Mouse (Mus musculus) heart, embryonic 11.5 days (tissue): Measurements from ENCODE around the gene Rnf130. TPM values are rescaled to one million over a fixed set of nuclear protein-coding genes. Genes with fewer than 3 reads are reported as not detected.

Experiments
- ATAC-seq: fragments of 200-750 bp; cut with Nextera tagmentation; replicated peaks from 2 replicates; pipeline ENCODE4 v1.8.0; 2017; ENCODE audit warnings: moderate library complexity; ENCODE audit not compliant: insufficient number of reproducible peaks, low FRiP score, low TSS enrichment
- H3K27ac ChIP-seq: fragments of 300-500 bp; sonication (generic); 2 replicates; pipeline ENCODE4 v1.5.1; 2014; ENCODE audit warnings: mild to moderate bottlenecking, low read depth, low read length
- H3K27me3 ChIP-seq: fragments of 300-500 bp; sonication (generic); 2 replicates; pipeline ENCODE4 v1.6.1; 2014; ENCODE audit warnings: mild to moderate bottlenecking, low read length, mixed read lengths; ENCODE audit not compliant: control insufficient read depth, insufficient read depth
- H3K36me3 ChIP-seq: fragments of 300-500 bp; sonication (generic); 2 replicates; pipeline ENCODE4 v1.6.1; 2014; ENCODE audit warnings: mild to moderate bottlenecking, low read length, moderate library complexity, mixed read lengths; ENCODE audit not compliant: control insufficient read depth, insufficient read depth
- H3K4me1 ChIP-seq: fragments of 300-500 bp; sonication (generic); 2 replicates; pipeline ENCODE4 v1.6.1; 2014; ENCODE audit warnings: low read length; ENCODE audit not compliant: control insufficient read depth, insufficient read depth
- H3K4me2 ChIP-seq: fragments of 300-500 bp; sonication (generic); 2 replicates; pipeline ENCODE4 v1.6.1; 2014; ENCODE audit warnings: mild to moderate bottlenecking, moderate library complexity
- H3K4me3 ChIP-seq: fragments of 300-500 bp; sonication (generic); 2 replicates; pipeline ENCODE4 v1.5.1; 2014; ENCODE audit warnings: low read depth, low read length
- H3K9ac ChIP-seq: fragments of 300-500 bp; sonication (generic); 2 replicates; pipeline ENCODE4 v1.6.1; 2014; ENCODE audit warnings: mild to moderate bottlenecking, low read depth, low read length, moderate library complexity
- H3K9me3 ChIP-seq: fragments of 300-500 bp; sonication (generic); replicated peaks from 2 replicates; pipeline ENCODE4 v1.6.1; 2016; ENCODE audit warnings: low read length; ENCODE audit not compliant: control insufficient read depth
- WGBS: fragments of 180-500 bp; shearing (Covaris S2); extraction: QIAGEN DNeasy Blood & Tissue Kit; methylation state at CpG from one replicate; pipeline ENCODE4 v1.1.7; 2014; ENCODE audit not compliant: insufficient replicate concordance; 5-methylcytosine and 5-hydroxymethylcytosine counted together
- polyA plus RNA-seq: library from polyadenylated mRNA; unstranded; fragments of >200 nt; fragmentation: Nextera tagmentation; extraction: Ambion mirVana; gene quantifications from 2 replicates; pipeline ENCODE4 v1.2.1, GENCODE M21; 2014

Gene Rnf130
- polyA plus RNA-seq, 1 experiment from 2014 or later = 30.3 TPM

- no peak overlapping the region for H3K9ac ChIP-seq
- H3K4me1 ChIP-seq = peaks cover 10% of the 10 kb centered on the region
- no peak for ATAC-seq
- no peaks in the 10 kb centered on the region for H3K9me3 ChIP-seq
- H3K27me3 ChIP-seq = no peaks in the 10 kb centered on the region
- no peak overlapping the region for H3K4me2 ChIP-seq
- H3K4me3 ChIP-seq = no peak overlapping the region
- WGBS = 31% methylated on average over 6 of the region's 6 CpGs
- no peaks in the 10 kb centered on the region for H3K36me3 ChIP-seq
- H3K27ac ChIP-seq = no peak overlapping the region
Measured at GRCm38 (mm10) chr11:50048115-50048514, 23.0 kb downstream of the Rnf130 start.

GRCm38 (mm10) chr11:50050392-50050791 is 25.2 kb downstream of the Rnf130 start:
- no peak overlapping the region for H3K9ac ChIP-seq
- WGBS = 75% methylated on average over 6 of the region's 6 CpGs
- no peaks in the 10 kb centered on the region for H3K9me3 ChIP-seq
- no peak overlapping the region for H3K4me3 ChIP-seq
- H3K4me2 ChIP-seq = no peak overlapping the region
- no peaks in the 10 kb centered on the region for H3K27me3 ChIP-seq
- peaks cover 10% of the 10 kb centered on the region for H3K4me1 ChIP-seq
- no peak for ATAC-seq
- H3K27ac ChIP-seq = no peak overlapping the region
- H3K36me3 ChIP-seq = no peaks in the 10 kb centered on the region

DNA sequence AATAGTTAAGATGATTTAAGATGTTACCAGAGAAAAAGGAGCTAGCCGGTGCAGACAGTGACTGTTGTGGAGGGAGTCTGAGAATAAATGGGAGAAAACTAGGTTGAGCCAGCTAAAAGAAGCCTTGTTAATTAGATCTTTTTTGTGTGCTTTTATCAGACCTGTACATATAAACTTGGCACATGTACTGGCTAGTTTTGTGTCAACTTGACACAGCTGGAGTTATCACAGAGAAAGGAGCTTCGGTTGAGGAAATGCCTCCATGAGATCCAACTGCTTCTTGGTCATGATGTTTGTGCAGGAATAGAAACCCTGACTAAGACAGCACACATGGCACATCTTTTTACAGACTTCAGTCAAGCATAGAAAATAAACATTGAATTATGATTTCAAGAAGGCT is 32.6 kb downstream of the Rnf130 start:
- no peak overlapping the region for H3K4me2 ChIP-seq
- 68% methylated on average over 2 of the region's 2 CpGs for WGBS
- no peak for ATAC-seq
- H3K9ac ChIP-seq = no peak overlapping the region
- 0 out of 2 replicates have a peak, but pooled peaks cover 3% of the 10 kb centered on the region for H3K4me1 ChIP-seq
- H3K4me3 ChIP-seq = no peak overlapping the region
- H3K9me3 ChIP-seq = no peaks in the 10 kb centered on the region
- no peak overlapping the region for H3K27ac ChIP-seq
- H3K27me3 ChIP-seq = no peaks in the 10 kb centered on the region
- no peaks in the 10 kb centered on the region for H3K36me3 ChIP-seq

DNA sequence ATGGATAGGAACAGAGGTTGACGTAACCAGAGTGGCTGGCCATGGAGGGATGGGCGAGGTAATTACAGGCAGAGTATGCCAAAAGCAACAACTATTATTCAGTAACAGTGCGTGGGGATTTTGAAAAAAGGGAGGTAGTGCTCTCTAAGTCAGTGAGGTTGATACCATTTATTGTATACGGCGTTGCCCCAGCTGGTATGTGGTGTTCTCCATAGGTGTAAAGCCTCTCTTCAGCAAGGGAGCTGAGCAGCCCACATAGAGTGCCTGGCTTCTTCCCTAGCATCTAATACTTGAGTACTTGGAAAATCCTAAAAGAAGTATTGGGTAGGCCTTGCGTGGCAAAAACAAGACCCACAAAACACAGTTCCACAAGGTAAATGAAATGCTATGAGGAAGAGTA is 33.1 kb downstream of the Rnf130 start:
- ATAC-seq = no peak
- Histone ChIP-seq H3K27ac (no peak overlapping the region), H3K9ac (no peak overlapping the region), H3K4me2 (no peak overlapping the region), H3K27me3 (no peaks in the 10 kb centered on the region), H3K4me3 (no peak overlapping the region), H3K9me3 (no peaks in the 10 kb centered on the region), H3K36me3 (no peaks in the 10 kb centered on the region), H3K4me1 (0 out of 2 replicates have a peak, but pooled peaks cover 3% of the 10 kb centered on the region)
- 92% methylated on average over 6 of the region's 6 CpGs for WGBS

DNA sequence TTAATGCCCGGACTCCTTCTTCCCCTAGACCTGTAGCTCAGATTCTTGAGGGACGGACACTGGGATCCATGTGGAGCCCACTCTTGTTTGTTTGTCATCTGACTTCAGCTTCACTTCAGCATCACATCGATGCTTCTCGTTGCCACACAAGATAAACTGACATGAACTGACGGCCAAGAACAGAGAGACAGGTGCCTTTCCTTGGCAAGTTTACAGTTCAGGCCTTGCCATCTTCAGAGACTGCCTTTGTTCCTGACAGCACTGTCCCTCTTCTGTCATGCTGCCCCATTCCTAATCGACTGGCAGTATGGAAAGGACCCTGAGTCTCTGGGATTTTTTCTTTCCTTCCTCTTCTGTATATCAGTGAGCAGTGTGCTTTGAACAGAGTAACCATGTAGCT is 33.9 kb downstream of the Rnf130 start:
- Histone ChIP-seq H3K27me3 (no peaks in the 10 kb centered on the region), H3K36me3 (no peaks in the 10 kb centered on the region), H3K4me2 (no peak overlapping the region), H3K27ac (no peak overlapping the region), H3K9ac (no peak overlapping the region), H3K4me3 (no peak overlapping the region), H3K4me1 (0 out of 2 replicates have a peak, but pooled peaks cover 3% of the 10 kb centered on the region), H3K9me3 (no peaks in the 10 kb centered on the region)
- 84% methylated on average over 6 of the region's 6 CpGs for WGBS
- no peak for ATAC-seq

DNA sequence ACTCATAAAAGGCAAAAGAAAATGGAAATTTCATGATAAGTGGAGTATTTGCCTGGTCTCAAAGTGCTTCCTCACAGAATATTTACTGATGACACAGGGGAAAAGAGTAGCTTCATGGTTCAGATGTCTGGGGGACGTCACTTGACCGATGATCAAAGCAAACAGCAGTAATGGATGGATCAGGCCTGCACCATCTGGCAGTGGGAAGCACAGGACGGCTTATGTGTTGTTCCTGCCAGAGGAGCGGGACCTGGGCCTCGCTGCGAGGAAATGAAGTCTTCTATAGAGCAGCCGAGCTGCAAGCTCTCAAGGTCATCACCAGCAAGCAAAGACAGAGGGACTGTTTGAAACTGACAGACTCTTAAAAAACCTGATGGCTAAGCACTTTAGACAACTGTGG is 37.0 kb downstream of the Rnf130 start:
- Histone ChIP-seq H3K4me3 (no peak overlapping the region), H3K9ac (no peak overlapping the region), H3K4me1 (0 out of 2 replicates have a peak, but pooled peaks cover 3% of the 10 kb centered on the region), H3K36me3 (no peaks in the 10 kb centered on the region), H3K27ac (no peak overlapping the region), H3K4me2 (no peak overlapping the region), H3K27me3 (no peaks in the 10 kb centered on the region), H3K9me3 (no peaks in the 10 kb centered on the region)
- 35% methylated on average over 7 of the region's 7 CpGs for WGBS
- ATAC-seq = no peak

DNA sequence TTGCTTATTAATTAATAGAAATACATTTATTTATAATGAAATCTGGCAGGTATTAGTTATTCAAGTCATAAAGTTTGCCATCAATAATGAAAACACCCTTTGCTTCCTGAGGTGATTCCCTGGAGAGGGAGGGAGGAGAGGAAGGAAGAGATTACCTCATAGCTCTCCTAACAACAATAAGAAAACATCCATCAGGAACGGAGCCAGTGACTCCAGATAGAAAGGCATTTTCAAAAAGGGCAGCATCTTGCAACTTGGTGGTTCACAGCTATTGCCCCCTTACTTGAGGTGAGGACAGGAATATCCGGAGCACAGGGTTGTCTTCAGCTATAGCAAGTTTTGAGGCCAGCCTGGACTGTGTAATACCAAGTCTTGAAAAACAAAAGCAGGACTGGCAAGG is 40.9 kb downstream of the Rnf130 start:
- 0 out of 2 replicates have a peak, but pooled peaks cover 3% of the 10 kb centered on the region for H3K4me1 ChIP-seq
- no peak overlapping the region for H3K4me3 ChIP-seq
- no peaks in the 10 kb centered on the region for H3K36me3 ChIP-seq
- H3K4me2 ChIP-seq = no peak overlapping the region
- H3K27me3 ChIP-seq = no peaks in the 10 kb centered on the region
- no peak overlapping the region for H3K9ac ChIP-seq
- no peak overlapping the region for H3K27ac ChIP-seq
- WGBS = 49% methylated on average over 2 of the region's 2 CpGs
- no peak for ATAC-seq
- H3K9me3 ChIP-seq = no peaks in the 10 kb centered on the region

DNA sequence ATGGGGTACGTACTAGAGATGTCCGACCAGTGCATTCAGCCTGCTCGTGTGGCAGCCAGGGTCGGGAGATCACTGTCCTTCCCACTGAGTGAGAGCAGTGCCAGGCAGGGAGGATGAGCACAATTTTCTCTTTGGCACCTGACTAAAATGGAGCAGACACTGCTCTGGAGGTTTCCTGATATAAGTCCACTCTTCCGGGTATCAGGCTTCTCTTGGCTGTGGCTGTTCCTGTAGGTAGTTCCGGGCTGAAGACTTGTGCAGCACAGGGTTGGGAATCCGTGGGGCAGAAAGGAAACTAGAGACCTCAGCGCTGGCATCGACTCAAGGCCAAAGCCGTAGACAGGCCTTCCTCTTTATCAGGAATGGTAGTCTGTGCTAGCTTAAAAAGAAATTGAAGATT is 48.7 kb downstream of the Rnf130 start:
- no peak overlapping the region for H3K27ac ChIP-seq
- H3K4me1 ChIP-seq = no peaks in the 10 kb centered on the region
- H3K4me2 ChIP-seq = no peak overlapping the region
- ATAC-seq = no peak
- no peaks in the 10 kb centered on the region for H3K9me3 ChIP-seq
- no peaks in the 10 kb centered on the region for H3K36me3 ChIP-seq
- no peak overlapping the region for H3K4me3 ChIP-seq
- H3K27me3 ChIP-seq = no peaks in the 10 kb centered on the region
- H3K9ac ChIP-seq = no peak overlapping the region
- WGBS = 83% methylated on average over 10 of the region's 10 CpGs

- 77% methylated on average over 4 of the region's 4 CpGs for WGBS
- Histone ChIP-seq H3K9ac (no peak overlapping the region), H3K4me2 (no peak overlapping the region), H3K4me1 (no peaks in the 10 kb centered on the region), H3K4me3 (no peak overlapping the region), H3K36me3 (no peaks in the 10 kb centered on the region), H3K27ac (no peak overlapping the region), H3K9me3 (no peaks in the 10 kb centered on the region), H3K27me3 (no peaks in the 10 kb centered on the region)
- ATAC-seq = no peak
Measured at GRCm38 (mm10) chr11:50076756-50077155, 51.6 kb downstream of the Rnf130 start.
